21 mouse cellular contexts compared by ENCODE assay signal in the genomic region with DNA sequence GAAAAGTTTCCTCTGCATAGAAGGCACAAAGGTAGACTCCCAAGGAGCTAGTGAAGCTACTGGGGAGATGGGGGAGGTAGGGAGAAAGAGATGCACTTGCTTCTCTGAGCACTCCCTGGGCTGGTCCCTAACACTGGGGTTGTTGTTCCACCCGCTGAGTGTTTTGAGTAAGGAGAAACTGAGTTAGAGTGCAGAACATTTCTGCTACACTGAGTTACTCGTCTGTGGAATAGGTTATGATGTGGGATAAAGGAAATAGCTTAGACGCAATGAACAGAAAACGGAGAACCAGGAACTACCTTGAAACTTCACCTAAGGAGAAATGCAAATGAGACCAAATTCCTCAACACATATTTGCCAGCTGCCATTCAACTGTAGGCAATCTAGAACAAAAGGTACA.
DNase-seq lines count a peak whose midpoint lies in the region; ATAC-seq and TF ChIP-seq lines count a peak whose summit lies in the region.
"Had no signal": no experiment of that assay in that cellular context is flagged by ENCODE, and none has a peak within 500 bp of the region (broad histone marks: within the 10 kb centered on the region; RNA-seq: fewer than 3 reads in every experiment).

No protein-coding gene starts in this region.

- H3K9ac ChIP-seq in kidney, embryonic 16.5 days (replicated peaks; ENCODE audit: low read length) = no peak overlapping the region
- H3K9ac ChIP-seq in kidney, embryonic 14.5 days (ENCODE audit: low read depth, low read length) = no peak overlapping the region
- H3K9ac ChIP-seq in forebrain, embryonic 11.5 days (ENCODE audit: low read length) = no peak overlapping the region
- H3K9ac ChIP-seq: forebrain, postnatal 0 days; heart, embryonic 13.5 days; hindbrain, embryonic 14.5 days had no signal

- no peak for TF ChIP-seq POLR2A in kidney, adult 2 months (IDR thresholded peaks at IDR 0.05; ENCODE audit: low read depth, low read length)

- ATAC-seq in kidney, embryonic 16.5 days (ENCODE audit: low FRiP score, low TSS enrichment) = no peak
- ATAC-seq in kidney, embryonic 14.5 days (ENCODE audit: low FRiP score, low TSS enrichment) = no peak
- ATAC-seq in forebrain, embryonic 11.5 days (replicated peaks; ENCODE audit: low FRiP score) = no peak
- ATAC-seq: CD4-positive, CD25-positive, alpha-beta regulatory T cell, adult 4 months; forebrain, embryonic 14.5 days; forebrain, postnatal 0 days; hindbrain, postnatal 0 days had no signal

- no peak for TF ChIP-seq CTCF in kidney, adult 2 months (conservative IDR thresholded peaks at IDR 0.05; ENCODE audit: insufficient read depth, insufficient read length, low read depth, low read length)

- peak overlapping the region; percentile 91 for H3K27ac ChIP-seq in kidney, adult 2 months (ENCODE audit: insufficient read depth, low read depth, low read length)
- H3K27ac ChIP-seq in kidney, embryonic 16.5 days (ENCODE audit: low read length) = 0 out of 2 replicates have a peak overlapping the region, but pooled peaks have one; percentile 2
- H3K27ac ChIP-seq in kidney, embryonic 14.5 days (ENCODE audit: low read depth, low read length) = no peak overlapping the region
- H3K27ac ChIP-seq in forebrain, embryonic 11.5 days (ENCODE audit: low read depth, low read length) = no peak overlapping the region
- H3K27ac ChIP-seq: forebrain, embryonic 10.5 days; gastrocnemius, adult 2 months; heart, embryonic 13.5 days; hindbrain, embryonic 14.5 days; hindbrain, postnatal 0 days had no signal

- no peaks in the 10 kb centered on the region for H3K9me3 ChIP-seq in kidney, embryonic 16.5 days (ENCODE audit: low read length)
- H3K9me3 ChIP-seq in kidney, embryonic 14.5 days (ENCODE audit: control insufficient read depth, low read length) = no peaks in the 10 kb centered on the region
- no peaks in the 10 kb centered on the region for H3K9me3 ChIP-seq in forebrain, embryonic 11.5 days (ENCODE audit: control insufficient read depth, low read length)
- H3K9me3 ChIP-seq: forebrain, embryonic 10.5 days; heart, embryonic 10.5 days; heart, embryonic 13.5 days had no signal

- H3K4me3 ChIP-seq in kidney, adult 2 months (ENCODE audit: insufficient read depth, low read depth, low read length) = no peak overlapping the region
- no peak overlapping the region for H3K4me3 ChIP-seq in kidney, embryonic 16.5 days (ENCODE audit: low read length)
- H3K4me3 ChIP-seq in kidney, embryonic 14.5 days (ENCODE audit: low read length) = no peak overlapping the region
- H3K4me3 ChIP-seq in forebrain, embryonic 11.5 days (ENCODE audit: low read depth, low read length) = no peak overlapping the region
- H3K4me3 ChIP-seq: forebrain, embryonic 10.5 days; gastrocnemius, adult 2 months; heart, embryonic 10.5 days; heart, embryonic 13.5 days had no signal

- H3K27me3 ChIP-seq in kidney, adult 2 months (replicated peaks; ENCODE audit: control insufficient read depth, insufficient read depth, low read length) = no peaks in the 10 kb centered on the region
- no peaks in the 10 kb centered on the region for H3K27me3 ChIP-seq in kidney, embryonic 16.5 days (ENCODE audit: insufficient read depth, low read length)
- H3K27me3 ChIP-seq in kidney, embryonic 14.5 days (ENCODE audit: control insufficient read depth, insufficient read depth, low read length) = no peaks in the 10 kb centered on the region
- no peaks in the 10 kb centered on the region for H3K27me3 ChIP-seq in forebrain, embryonic 11.5 days (ENCODE audit: control insufficient read depth, insufficient read depth, low read length)
- H3K27me3 ChIP-seq: heart, embryonic 13.5 days had no signal

- 58% methylated on average over 4 of the region's 4 CpGs for WGBS in kidney, adult 2 months
- 76% methylated on average over 4 of the region's 4 CpGs for WGBS in kidney, embryonic 16.5 days
- 81% methylated on average over 4 of the region's 4 CpGs for WGBS in kidney, embryonic 14.5 days
- WGBS in forebrain, embryonic 11.5 days = 85% methylated on average over 4 of the region's 4 CpGs

- no peak overlapping the region for H3K4me2 ChIP-seq in kidney, embryonic 16.5 days (replicated peaks; ENCODE audit: low read depth, low read length)
- H3K4me2 ChIP-seq in kidney, embryonic 14.5 days (replicated peaks; ENCODE audit: low read depth, low read length) = no peak overlapping the region
- no peak overlapping the region for H3K4me2 ChIP-seq in forebrain, embryonic 11.5 days (ENCODE audit: low read depth, low read length, severe bottlenecking)
- H3K4me2 ChIP-seq: heart, embryonic 13.5 days; hindbrain, embryonic 14.5 days had no signal

- H3K36me3 ChIP-seq in kidney, adult 2 months (ENCODE audit: control insufficient read depth, insufficient read depth, low read length) = no peaks in the 10 kb centered on the region
- H3K36me3 ChIP-seq in kidney, embryonic 16.5 days (ENCODE audit: insufficient read depth, low read length) = no peaks in the 10 kb centered on the region
- H3K36me3 ChIP-seq in kidney, embryonic 14.5 days (ENCODE audit: control insufficient read depth, insufficient read depth, low read length) = no peaks in the 10 kb centered on the region
- no peaks in the 10 kb centered on the region for H3K36me3 ChIP-seq in forebrain, embryonic 11.5 days (ENCODE audit: control insufficient read depth, insufficient read depth, low read length)
- H3K36me3 ChIP-seq: forebrain, embryonic 10.5 days; heart, embryonic 10.5 days; heart, embryonic 13.5 days had no signal

- peak; percentile 69 for DNase-seq in kidney, adult 2 months
- no peak for DNase-seq in kidney, postnatal 14 days
- DNase-seq in ZHBTc4 (ENCODE audit: low read depth, low spot score) = peak; percentile 21
- no peak for DNase-seq in forebrain, embryonic 11.5 days (ENCODE audit: low spot score)
- DNase-seq: adrenal gland, postnatal 10 days; adrenal gland, postnatal 36 days; forebrain, postnatal 0 days; gastrocnemius, adult 2 months; gastrocnemius, postnatal 14 days; heart, adult 18-20 months; heart, postnatal 14 days; heart, postnatal 4 days had no signal

- peaks cover 27% of the 10 kb centered on the region for H3K4me1 ChIP-seq in kidney, adult 2 months (ENCODE audit: control insufficient read depth, insufficient read depth, low read length)
- H3K4me1 ChIP-seq in kidney, embryonic 16.5 days (ENCODE audit: insufficient read depth, low read length) = no peaks in the 10 kb centered on the region; the same call in 1 of the 2 replicates
- no peaks in the 10 kb centered on the region for H3K4me1 ChIP-seq in kidney, embryonic 14.5 days (ENCODE audit: control insufficient read depth, insufficient read depth, low read length)
- H3K4me1 ChIP-seq in forebrain, embryonic 11.5 days (replicated peaks; ENCODE audit: control insufficient read depth, insufficient read depth, low read length) = no peaks in the 10 kb centered on the region
- H3K4me1 ChIP-seq: forebrain, embryonic 10.5 days had no signal

Comparison
In these comparisons a context has a peak if more than half of its experiments do, and no peak if none do; other contexts are left out.
1. DNase-seq: peak in kidney, adult 2 months (single experiment) and ZHBTc4 (single experiment); none in kidney, postnatal 14 days (single experiment) and forebrain, embryonic 11.5 days (single experiment).
2. H3K27ac ChIP-seq: peak in kidney, adult 2 months (single experiment) and kidney, embryonic 16.5 days (single experiment); none in kidney, embryonic 14.5 days (single experiment) and forebrain, embryonic 11.5 days (single experiment).